Mouse (Mus musculus): Measurements from ENCODE around the gene Ulk3. TPM values are rescaled to one million over a fixed set of nuclear protein-coding genes. Genes with fewer than 3 reads are reported as not detected.

Gene Ulk3
- polyA plus RNA-seq, 1 experiment from 2014 or later, result 12.6 TPM

- ATAC-seq (replicated peaks; ENCODE audit: low FRiP score), result no peak
- Histone ChIP-seq H3K4me1 (replicated peaks; ENCODE audit: control insufficient read depth, insufficient read depth, low read length) (peaks cover 20% of the 10 kb centered on the region), H3K9ac (ENCODE audit: low read length) (no peak overlapping the region), H3K9me3 (ENCODE audit: control insufficient read depth, low read length) (no peaks in the 10 kb centered on the region), H3K27ac (ENCODE audit: low read depth, low read length) (no peak overlapping the region), H3K4me3 (ENCODE audit: low read depth, low read length) (no peak overlapping the region), H3K36me3 (ENCODE audit: control insufficient read depth, insufficient read depth, low read length) (no peaks in the 10 kb centered on the region), H3K4me2 (ENCODE audit: low read depth, low read length, severe bottlenecking) (no peak overlapping the region), H3K27me3 (ENCODE audit: control insufficient read depth, insufficient read depth, low read length) (peaks cover 4% of the 10 kb centered on the region)
- 78% methylated on average over 2 of the region's 2 CpGs for WGBS
- DNase-seq (ENCODE audit: low spot score), result no peak
Measured at GRCm38 (mm10) chr9:57601353-57601706, 12.1 kb downstream of the Ulk3 start.

GRCm38 (mm10) chr9:57602098-57602497 is 12.8 kb downstream of the Ulk3 start:
- Histone ChIP-seq H3K9ac (ENCODE audit: low read length) (no peak overlapping the region), H3K4me3 (ENCODE audit: low read depth, low read length) (no peak overlapping the region), H3K36me3 (ENCODE audit: control insufficient read depth, insufficient read depth, low read length) (no peaks in the 10 kb centered on the region), H3K4me1 (replicated peaks; ENCODE audit: control insufficient read depth, insufficient read depth, low read length) (peaks cover 22% of the 10 kb centered on the region), H3K9me3 (ENCODE audit: control insufficient read depth, low read length) (no peaks in the 10 kb centered on the region), H3K27ac (ENCODE audit: low read depth, low read length) (no peak overlapping the region), H3K4me2 (ENCODE audit: low read depth, low read length, severe bottlenecking) (no peak overlapping the region), H3K27me3 (ENCODE audit: control insufficient read depth, insufficient read depth, low read length) (peaks cover 4% of the 10 kb centered on the region)
- no peak for DNase-seq (ENCODE audit: low spot score)
- no peak for ATAC-seq (replicated peaks; ENCODE audit: low FRiP score)
- 71% methylated on average over 8 of the region's 8 CpGs for WGBS

- Histone ChIP-seq H3K9ac (ENCODE audit: low read length) (no peak overlapping the region), H3K9me3 (ENCODE audit: control insufficient read depth, low read length) (no peaks in the 10 kb centered on the region), H3K36me3 (ENCODE audit: control insufficient read depth, insufficient read depth, low read length) (no peaks in the 10 kb centered on the region), H3K4me1 (replicated peaks; ENCODE audit: control insufficient read depth, insufficient read depth, low read length) (peaks cover 17% of the 10 kb centered on the region; the same call in 1 of the 2 replicates), H3K4me2 (ENCODE audit: low read depth, low read length, severe bottlenecking) (no peak overlapping the region), H3K27me3 (ENCODE audit: control insufficient read depth, insufficient read depth, low read length) (peaks cover 4% of the 10 kb centered on the region), H3K27ac (ENCODE audit: low read depth, low read length) (no peak overlapping the region), H3K4me3 (ENCODE audit: low read depth, low read length) (no peak overlapping the region)
- WGBS, result 70% methylated on average over 4 of the region's 4 CpGs
- no peak for ATAC-seq (replicated peaks; ENCODE audit: low FRiP score)
- no peak for DNase-seq (ENCODE audit: low spot score)
Measured at GRCm38 (mm10) chr9:57604875-57605274, 15.6 kb downstream of the Ulk3 start.

GRCm38 (mm10) chr9:57605503-57605902 is 16.3 kb downstream of the Ulk3 start:
- peaks cover 13% of the 10 kb centered on the region; the same call in 1 of the 2 replicates for H3K4me1 ChIP-seq (replicated peaks; ENCODE audit: control insufficient read depth, insufficient read depth, low read length)
- 10% methylated on average over 9 of the region's 9 CpGs for WGBS

GRCm38 (mm10) chr9:57606139-57606851 is 17.0 kb downstream of the Ulk3 start, which contains the start of gene Cplx3:
TSS of gene Cplx3 (minus strand) at chr9:57606281.
- WGBS, result 5% methylated on average over 24 of the region's 24 CpGs
- H3K9me3 ChIP-seq (ENCODE audit: control insufficient read depth, low read length), result no peaks in the 10 kb centered on the region
- peaks cover 4% of the 10 kb centered on the region for H3K27me3 ChIP-seq (ENCODE audit: control insufficient read depth, insufficient read depth, low read length)
- DNase-seq (ENCODE audit: low spot score) (peak; percentile 85), ATAC-seq (replicated peaks; ENCODE audit: low FRiP score) (no peak; the same call in 1 of the 2 replicates)
- H3K27ac ChIP-seq (ENCODE audit: low read depth, low read length), result no peak within 1 kb of the TSS
- no peak within 1 kb of the TSS for H3K9ac ChIP-seq (ENCODE audit: low read length)
- H3K4me3 ChIP-seq (ENCODE audit: low read depth, low read length), result no peak within 1 kb of the TSS
- H3K4me2 ChIP-seq (ENCODE audit: low read depth, low read length, severe bottlenecking), result peak within 1 kb of the TSS; percentile 22; the same call in 1 of the 2 replicates
- H3K4me1 ChIP-seq (replicated peaks; ENCODE audit: control insufficient read depth, insufficient read depth, low read length), result peaks cover 8% of the 10 kb centered on the region; the same call in 1 of the 2 replicates
- no peaks in the 10 kb centered on the region for H3K36me3 ChIP-seq (ENCODE audit: control insufficient read depth, insufficient read depth, low read length)

More at GRCm38 (mm10) chr9:57605503-57605902, 16.3 kb downstream of the Ulk3 start:
- Histone ChIP-seq H3K4me2 (ENCODE audit: low read depth, low read length, severe bottlenecking) (no peak overlapping the region), H3K4me3 (ENCODE audit: low read depth, low read length) (no peak overlapping the region), H3K9me3 (ENCODE audit: control insufficient read depth, low read length) (no peaks in the 10 kb centered on the region), H3K27me3 (ENCODE audit: control insufficient read depth, insufficient read depth, low read length) (peaks cover 4% of the 10 kb centered on the region), H3K27ac (ENCODE audit: low read depth, low read length) (no peak overlapping the region), H3K36me3 (ENCODE audit: control insufficient read depth, insufficient read depth, low read length) (no peaks in the 10 kb centered on the region), H3K9ac (ENCODE audit: low read length) (no peak overlapping the region)
- no peak for DNase-seq (ENCODE audit: low spot score)
- ATAC-seq (replicated peaks; ENCODE audit: low FRiP score), result no peak

- no peak for DNase-seq (ENCODE audit: low spot score)
- Histone ChIP-seq H3K4me1 (replicated peaks; ENCODE audit: control insufficient read depth, insufficient read depth, low read length) (peaks cover 8% of the 10 kb centered on the region; the same call in 1 of the 2 replicates), H3K27ac (ENCODE audit: low read depth, low read length) (no peak overlapping the region), H3K9me3 (ENCODE audit: control insufficient read depth, low read length) (no peaks in the 10 kb centered on the region), H3K27me3 (ENCODE audit: control insufficient read depth, insufficient read depth, low read length) (peaks cover 4% of the 10 kb centered on the region), H3K36me3 (ENCODE audit: control insufficient read depth, insufficient read depth, low read length) (no peaks in the 10 kb centered on the region), H3K9ac (ENCODE audit: low read length) (no peak overlapping the region), H3K4me3 (ENCODE audit: low read depth, low read length) (no peak overlapping the region), H3K4me2 (ENCODE audit: low read depth, low read length, severe bottlenecking) (no peak overlapping the region)
- ATAC-seq (replicated peaks; ENCODE audit: low FRiP score), result no peak
- WGBS, result 75% methylated on average over 3 of the region's 3 CpGs
Measured at GRCm38 (mm10) chr9:57609803-57610202, 20.6 kb downstream of the Ulk3 start.

- H3K9me3 ChIP-seq (ENCODE audit: control insufficient read depth, low read length), result no peaks in the 10 kb centered on the region
- DNase-seq (ENCODE audit: low spot score) (no peak), ATAC-seq (replicated peaks; ENCODE audit: low FRiP score) (no peak)
- WGBS, result 48% methylated on average over 3 of the region's 3 CpGs
- H3K4me3 ChIP-seq (ENCODE audit: low read depth, low read length), result no peak overlapping the region
- H3K27ac ChIP-seq (ENCODE audit: low read depth, low read length), result no peak overlapping the region
- no peak overlapping the region for H3K4me2 ChIP-seq (ENCODE audit: low read depth, low read length, severe bottlenecking)
- H3K27me3 ChIP-seq (ENCODE audit: control insufficient read depth, insufficient read depth, low read length), result peaks cover 4% of the 10 kb centered on the region
- H3K9ac ChIP-seq (ENCODE audit: low read length), result no peak overlapping the region
- no peaks in the 10 kb centered on the region for H3K36me3 ChIP-seq (ENCODE audit: control insufficient read depth, insufficient read depth, low read length)
- H3K4me1 ChIP-seq (replicated peaks; ENCODE audit: control insufficient read depth, insufficient read depth, low read length), result peaks cover 8% of the 10 kb centered on the region; the same call in 1 of the 2 replicates
Measured at GRCm38 (mm10) chr9:57610359-57610826, 21.1 kb downstream of the Ulk3 start.

- no peaks in the 10 kb centered on the region for H3K4me1 ChIP-seq (replicated peaks; ENCODE audit: control insufficient read depth, insufficient read depth, low read length)
- H3K27ac ChIP-seq (ENCODE audit: low read depth, low read length), result no peak overlapping the region
- no peak overlapping the region for H3K4me2 ChIP-seq (ENCODE audit: low read depth, low read length, severe bottlenecking)
- WGBS, result 80% methylated on average over 7 of the region's 7 CpGs
- H3K9ac ChIP-seq (ENCODE audit: low read length), result no peak overlapping the region
- H3K27me3 ChIP-seq (ENCODE audit: control insufficient read depth, insufficient read depth, low read length), result no peaks in the 10 kb centered on the region
- H3K9me3 ChIP-seq (ENCODE audit: control insufficient read depth, low read length), result no peaks in the 10 kb centered on the region
- H3K36me3 ChIP-seq (ENCODE audit: control insufficient read depth, insufficient read depth, low read length), result no peaks in the 10 kb centered on the region
- DNase-seq (ENCODE audit: low spot score), result no peak
- no peak for ATAC-seq (replicated peaks; ENCODE audit: low FRiP score)
- H3K4me3 ChIP-seq (ENCODE audit: low read depth, low read length), result no peak overlapping the region
Measured at GRCm38 (mm10) chr9:57612587-57612986, 23.3 kb downstream of the Ulk3 start.

- ATAC-seq (replicated peaks; ENCODE audit: low FRiP score), result no peak
- H3K9ac ChIP-seq (ENCODE audit: low read length), result no peak overlapping the region
- no peaks in the 10 kb centered on the region for H3K36me3 ChIP-seq (ENCODE audit: control insufficient read depth, insufficient read depth, low read length)
- no peaks in the 10 kb centered on the region for H3K4me1 ChIP-seq (replicated peaks; ENCODE audit: control insufficient read depth, insufficient read depth, low read length)
- no peak overlapping the region for H3K27ac ChIP-seq (ENCODE audit: low read depth, low read length)
- no peaks in the 10 kb centered on the region for H3K27me3 ChIP-seq (ENCODE audit: control insufficient read depth, insufficient read depth, low read length)
- no peak overlapping the region for H3K4me2 ChIP-seq (ENCODE audit: low read depth, low read length, severe bottlenecking)
- H3K4me3 ChIP-seq (ENCODE audit: low read depth, low read length), result no peak overlapping the region
- DNase-seq (ENCODE audit: low spot score), result no peak
- WGBS, result 85% methylated on average over 7 of the region's 7 CpGs
- no peaks in the 10 kb centered on the region for H3K9me3 ChIP-seq (ENCODE audit: control insufficient read depth, low read length)
Measured at GRCm38 (mm10) chr9:57613975-57614374, 24.7 kb downstream of the Ulk3 start.

Measured in forebrain, embryonic 11.5 days (tissue).